Mouse (Mus musculus) limb, embryonic 14.5 days (tissue): ENCODE measurements around the gene Kat6b. TPM values are rescaled to one million over a fixed set of nuclear protein-coding genes. Genes with fewer than 3 reads are reported as not detected.

ENCODE experiments used
- ATAC-seq: fragments of 200-750 bp; cut with Nextera tagmentation; 2 replicates; pipeline ENCODE4 v1.8.0; 2017; ENCODE audit warnings: low read depth, moderate number of reproducible peaks, moderate TSS enrichment; ENCODE audit not compliant: low FRiP score
- DNase-seq: peaks from one replicate; pipeline ENCODE4 v3.0.0-alpha.2; 2015; ENCODE audit warnings: low spot score
- H3K27ac ChIP-seq: fragments of 300-500 bp; sonication (generic); replicated peaks from 2 replicates; pipeline ENCODE4 v1.5.1; 2014; ENCODE audit warnings: low read depth, mild to moderate bottlenecking, low read length, moderate library complexity, mixed read lengths
- H3K27me3 ChIP-seq: fragments of 300-500 bp; sonication (generic); 2 replicates; pipeline ENCODE4 v1.6.1; 2014; ENCODE audit warnings: low read length, mixed read lengths; ENCODE audit not compliant: control insufficient read depth, insufficient read depth
- H3K36me3 ChIP-seq: fragments of 300-500 bp; sonication (generic); 2 replicates; pipeline ENCODE4 v1.6.1; 2014; ENCODE audit warnings: mild to moderate bottlenecking, low read length, moderate library complexity, mixed read lengths; ENCODE audit not compliant: control insufficient read depth, insufficient read depth
- H3K4me1 ChIP-seq: fragments of 300-500 bp; sonication (generic); 2 replicates; pipeline ENCODE4 v1.6.1; 2014; ENCODE audit warnings: antibody characterized with exemption, low read length, mixed read lengths; ENCODE audit not compliant: control insufficient read depth, insufficient read depth
- H3K4me2 ChIP-seq: fragments of 300-500 bp; sonication (generic); replicated peaks from 2 replicates; pipeline ENCODE4 v1.6.1; 2014; ENCODE audit warnings: low read depth, mild to moderate bottlenecking, low read length, moderate library complexity; ENCODE audit not compliant: severe bottlenecking
- H3K4me3 ChIP-seq: fragments of 300-500 bp; sonication (generic); replicated peaks from 2 replicates; pipeline ENCODE4 v1.5.1; 2014; ENCODE audit warnings: low read length
- H3K9ac ChIP-seq: fragments of 300-500 bp; sonication (generic); 2 replicates; pipeline ENCODE4 v1.6.1; 2014; ENCODE audit warnings: mild to moderate bottlenecking, low read depth, low read length, moderate library complexity; ENCODE audit not compliant: severe bottlenecking
- H3K9me3 ChIP-seq: fragments of 300-500 bp; sonication (generic); 2 replicates; pipeline ENCODE4 v1.6.1; 2016; ENCODE audit warnings: low read length; ENCODE audit not compliant: control insufficient read depth
- POLR2A ChIP-seq: fragments of 200-500 bp; IDR thresholded peaks from 2 replicates; pipeline ENCODE4 v1.8.0; 2012; ENCODE audit warnings: inconsistent platforms, mild to moderate bottlenecking, moderate library complexity, borderline replicate concordance; ENCODE audit not compliant: insufficient read depth, insufficient read length; ENCODE audit errors: extremely low read depth
- WGBS: fragments of 180-500 bp; shearing (Covaris S2); extraction: QIAGEN DNeasy Blood & Tissue Kit; methylation state at CpG from one replicate; pipeline ENCODE4 v1.1.7; 2014; 5-methylcytosine and 5-hydroxymethylcytosine counted together
- polyA plus RNA-seq, 2 experiments: library from polyadenylated mRNA; depleted of rRNA in 1 of 2; stranded (reverse) in 1 of 2; unstranded in 1 of 2; fragments of >200 nt; fragmentation: Nextera tagmentation in 1 of 2; extraction: Ambion mirVana in 1 of 2; gene quantifications; 2 replicates each; pipeline versions ENCODE4 v1.2.1 to v1.2.3; 2012 to 2014

The Kat6b gene
- polyA plus RNA-seq, 2 experiments: 26.0 to 35.5 TPM

GRCm38 (mm10) chr14:21695020-21695419 lies 213.8 kb downstream of the Kat6b start:
- Histone ChIP-seq H3K4me1 (peaks cover 4% of the 10 kb centered on the region; the same call in 1 of the 2 replicates), H3K36me3 (no peaks in the 10 kb centered on the region), H3K27me3 (no peaks in the 10 kb centered on the region), H3K9ac (no peak overlapping the region), H3K4me2 (no peak overlapping the region), H3K4me3 (no peak overlapping the region), H3K27ac (no peak overlapping the region), H3K9me3 (peaks cover 4% of the 10 kb centered on the region; the same call in 1 of the 2 replicates)
- ATAC-seq: no peak
- WGBS: 63% methylated on average over 6 of the region's 6 CpGs
- TF ChIP-seq POLR2A: no peak
- no peak for DNase-seq

- no peak for TF ChIP-seq POLR2A
- peaks cover 4% of the 10 kb centered on the region; the same call in 1 of the 2 replicates for H3K4me1 ChIP-seq
- no peak overlapping the region for H3K4me2 ChIP-seq
- ATAC-seq: no peak
- no peak for DNase-seq
- H3K27me3 ChIP-seq: no peaks in the 10 kb centered on the region
- WGBS: 80% methylated on average over 7 of the region's 7 CpGs
- no peak overlapping the region for H3K4me3 ChIP-seq
- H3K9me3 ChIP-seq: peaks cover 4% of the 10 kb centered on the region; the same call in 1 of the 2 replicates
- no peaks in the 10 kb centered on the region for H3K36me3 ChIP-seq
- no peak overlapping the region for H3K9ac ChIP-seq
- H3K27ac ChIP-seq: no peak overlapping the region
These were observed 215.1 kb downstream of the Kat6b start for GRCm38 (mm10) chr14:21696186-21696830.

- Histone ChIP-seq H3K27me3 (no peaks in the 10 kb centered on the region), H3K4me1 (peaks cover 17% of the 10 kb centered on the region), H3K4me3 (no peak overlapping the region), H3K9me3 (no peaks in the 10 kb centered on the region), H3K4me2 (no peak overlapping the region), H3K9ac (no peak overlapping the region), H3K36me3 (no peaks in the 10 kb centered on the region), H3K27ac (no peak overlapping the region)
- DNase-seq (no peak), ATAC-seq (no peak)
- 93% methylated on average over 8 of the region's 8 CpGs for WGBS
- TF ChIP-seq POLR2A: no peak
These were observed 221.5 kb downstream of the Kat6b start for GRCm38 (mm10) chr14:21702691-21703090.

- peaks cover 17% of the 10 kb centered on the region for H3K4me1 ChIP-seq
- H3K4me3 ChIP-seq: no peak overlapping the region
- TF ChIP-seq POLR2A: no peak
- H3K4me2 ChIP-seq: no peak overlapping the region
- DNase-seq: no peak
- H3K27ac ChIP-seq: no peak overlapping the region
- no peaks in the 10 kb centered on the region for H3K36me3 ChIP-seq
- no peaks in the 10 kb centered on the region for H3K9me3 ChIP-seq
- no peak overlapping the region for H3K9ac ChIP-seq
- no peak for ATAC-seq
- H3K27me3 ChIP-seq: no peaks in the 10 kb centered on the region
- WGBS: 69% methylated on average over 5 of the region's 5 CpGs
These were observed 222.0 kb downstream of the Kat6b start for GRCm38 (mm10) chr14:21703255-21703654.

- no peaks in the 10 kb centered on the region for H3K36me3 ChIP-seq
- WGBS: 84% methylated on average over 2 of the region's 2 CpGs
- H3K9ac ChIP-seq: no peak overlapping the region
- H3K9me3 ChIP-seq: no peaks in the 10 kb centered on the region
- TF ChIP-seq POLR2A: no peak
- H3K4me3 ChIP-seq: no peak overlapping the region
- H3K4me1 ChIP-seq: peaks cover 22% of the 10 kb centered on the region
- ATAC-seq (no peak), DNase-seq (no peak)
- H3K27me3 ChIP-seq: no peaks in the 10 kb centered on the region
- no peak overlapping the region for H3K27ac ChIP-seq
- H3K4me2 ChIP-seq: no peak overlapping the region
These were observed 224.2 kb downstream of the Kat6b start for GRCm38 (mm10) chr14:21705462-21705861.
